Mouse (Mus musculus) right cerebral cortex, adult 18-20 months (tissue): ENCODE data around the gene Ece2.

Experiments used
- DNase-seq: peaks from one replicate; pipeline ENCODE4 v3.0.0; 2022; ENCODE audit warnings: mixed read lengths

Gene Ece2

GRCm38 (mm10) chr16:20629731-20630634 lies at the start of gene Ece2:
Gene Ece2, plus strand, starts transcription at chr16:20629828.
- peak; percentile 14 for DNase-seq

- peak; percentile 46 for DNase-seq
Observed at GRCm38 (mm10) chr16:20589366-20589938, 40.2 kb upstream of the Ece2 start, which contains the start of gene Vwa5b2. Gene Vwa5b2, plus strand, starts transcription at chr16:20589471.

- DNase-seq, result peak; percentile 73
Observed at GRCm38 (mm10) chr16:20589939-20590679, 39.5 kb upstream of the Ece2 start.

GRCm38 (mm10) chr16:20590680-20591038 lies 39.0 kb upstream of the Ece2 start:
- DNase-seq, result no peak

- no peak for DNase-seq
Observed at GRCm38 (mm10) chr16:20591076-20591705, 38.4 kb upstream of the Ece2 start.

GRCm38 (mm10) chr16:20595060-20595673 lies 34.5 kb upstream of the Ece2 start:
- DNase-seq, result no peak

- no peak for DNase-seq
Observed at GRCm38 (mm10) chr16:20595737-20596136, 33.9 kb upstream of the Ece2 start.

- DNase-seq, result no peak
Observed at GRCm38 (mm10) chr16:20596687-20597441, 32.8 kb upstream of the Ece2 start.

GRCm38 (mm10) chr16:20600511-20600910 lies 29.1 kb upstream of the Ece2 start:
- DNase-seq, result peak; percentile 36

GRCm38 (mm10) chr16:20604705-20605104 lies 24.9 kb upstream of the Ece2 start:
- DNase-seq, result no peak

- peak; percentile 79 for DNase-seq
Observed at GRCm38 (mm10) chr16:20610501-20611356, 18.9 kb upstream of the Ece2 start.

GRCm38 (mm10) chr16:20611357-20612227 lies 18.0 kb upstream of the Ece2 start, which contains the start of the genes Eef1akmt4, Gm49333 and Alg3:
Gene Eef1akmt4, plus strand, starts transcription at chr16:20611593.
Gene Gm49333, plus strand, starts transcription at chr16:20611610.
Gene Alg3, minus strand, starts transcription at chr16:20611735.
- DNase-seq, result peak; percentile 84

- no peak for DNase-seq
Observed at GRCm38 (mm10) chr16:20619541-20620398, 9.9 kb upstream of the Ece2 start.

GRCm38 (mm10) chr16:20620399-20620735 lies 9.3 kb upstream of the Ece2 start:
- no peak for DNase-seq

GRCm38 (mm10) chr16:20620751-20621190 lies 8.9 kb upstream of the Ece2 start:
- DNase-seq, result no peak

- DNase-seq, result peak; percentile 60
Observed at GRCm38 (mm10) chr16:20621191-20621990, 8.2 kb upstream of the Ece2 start, which contains the start of gene Camk2n2. Gene Camk2n2, minus strand, starts transcription at chr16:20621287.

- DNase-seq, result peak; percentile 81
Observed at GRCm38 (mm10) chr16:20621991-20622685, 7.5 kb upstream of the Ece2 start.
